Mouse (Mus musculus) hematopoietic stem cell, adult 5-6 weeks (primary cell): ENCODE data around the gene Lrig2. TPM values are rescaled to one million over a fixed set of nuclear protein-coding genes. Genes with fewer than 3 reads are reported as not detected.

ENCODE experiments used
- ATAC-seq, 2 experiments: fragments of 125-278 bp in 1 of 2; replicated peaks in 1 of 2; 2 replicates each; pipeline ENCODE4 v1.8.0; 2016 to 2017; ENCODE audit warnings: inconsistent platforms in 2 of 2, mild to moderate bottlenecking in 2 of 2, moderate number of reproducible peaks in 2 of 2, low read depth in 1 of 2, moderate TSS enrichment in 1 of 2; ENCODE audit not compliant: low FRiP score in 2 of 2, poor library complexity in 2 of 2, severe bottlenecking in 2 of 2, insufficient read depth in 1 of 2, low TSS enrichment in 1 of 2
- total RNA-seq: library from RNA; stranded (forward); fragments of 172-1452, 232-1000 nt; gene quantifications from 2 replicates; pipeline ENCODE4 v1.2.3, GENCODE M21; 2017

Lrig2 gene
- total RNA-seq, 1 experiment from 2014 or later = 22.6 TPM

DNA sequence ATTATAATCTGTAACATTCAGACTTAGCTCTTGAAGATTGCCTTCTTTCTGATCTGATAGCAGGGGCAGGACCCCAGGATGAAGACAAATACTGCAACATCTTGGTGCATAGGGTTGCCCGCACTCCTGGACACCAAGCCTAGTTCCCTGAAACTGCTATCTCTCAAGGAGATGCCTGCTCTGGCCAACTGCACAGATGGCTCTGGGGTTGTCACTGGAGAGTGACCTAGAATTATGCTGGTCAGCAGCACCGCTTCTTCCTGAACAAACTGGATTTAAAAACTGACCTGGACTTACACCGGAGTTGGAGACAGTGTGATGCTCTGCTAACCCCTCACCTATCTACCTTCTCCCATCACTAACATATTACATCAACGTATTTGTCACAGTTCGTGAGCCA, 155.6 kb downstream of the Lrig2 start:
- ATAC-seq = no peak

DNA sequence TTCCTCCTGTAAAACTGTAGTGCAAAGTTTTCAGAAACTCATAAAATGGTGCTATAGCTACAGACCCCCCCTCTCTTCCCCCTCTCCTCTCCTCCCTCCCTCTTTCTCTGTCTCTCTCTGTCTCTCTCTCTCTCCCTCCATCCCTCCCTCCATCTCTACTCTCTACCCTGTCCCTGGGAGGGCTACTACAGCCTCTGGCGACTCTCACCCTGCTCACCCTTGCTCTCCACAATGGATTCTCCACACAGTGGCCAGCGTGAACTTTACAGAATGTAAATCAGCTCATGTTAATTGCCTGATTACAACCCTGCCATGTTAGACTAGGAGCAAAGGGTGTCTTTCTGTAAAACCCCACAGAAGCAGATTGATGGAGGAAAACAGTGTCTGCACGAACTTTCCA, 157.8 kb downstream of the Lrig2 start:
- ATAC-seq = no peak

DNA sequence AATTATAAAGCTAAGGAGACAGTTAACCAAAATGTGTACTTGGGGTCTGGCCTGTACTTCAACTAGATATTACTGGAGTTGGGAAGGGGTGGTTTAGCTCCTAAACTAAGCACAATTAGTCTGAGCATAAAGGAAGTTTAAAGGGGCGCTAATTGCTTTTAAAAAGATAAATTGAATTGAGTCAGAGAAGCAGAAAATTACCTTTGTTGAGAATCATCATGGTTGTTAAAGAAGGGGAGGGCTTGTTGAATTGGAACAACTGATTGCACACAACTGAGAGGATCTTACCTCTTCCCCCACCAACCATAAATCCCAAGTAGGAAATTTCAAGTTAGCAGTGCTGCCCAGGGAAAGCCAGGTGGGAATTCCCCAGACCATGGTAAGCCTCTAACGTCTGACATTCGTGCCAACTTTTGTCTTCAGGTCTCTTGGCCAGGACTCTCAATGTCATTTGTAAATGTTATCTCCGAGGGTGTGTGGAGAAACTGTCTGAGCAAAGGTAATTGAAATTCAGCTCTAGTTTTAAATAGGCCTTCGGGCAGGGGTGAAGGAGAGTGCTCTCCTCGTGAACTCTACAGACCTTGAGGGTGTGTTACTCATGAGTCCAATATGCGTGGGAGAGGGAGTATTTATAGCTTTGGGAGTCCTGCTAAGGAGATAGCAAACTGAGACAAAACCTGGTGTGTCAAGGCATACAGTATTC, 159.2 kb downstream of the Lrig2 start:
- ATAC-seq = no peak

DNA sequence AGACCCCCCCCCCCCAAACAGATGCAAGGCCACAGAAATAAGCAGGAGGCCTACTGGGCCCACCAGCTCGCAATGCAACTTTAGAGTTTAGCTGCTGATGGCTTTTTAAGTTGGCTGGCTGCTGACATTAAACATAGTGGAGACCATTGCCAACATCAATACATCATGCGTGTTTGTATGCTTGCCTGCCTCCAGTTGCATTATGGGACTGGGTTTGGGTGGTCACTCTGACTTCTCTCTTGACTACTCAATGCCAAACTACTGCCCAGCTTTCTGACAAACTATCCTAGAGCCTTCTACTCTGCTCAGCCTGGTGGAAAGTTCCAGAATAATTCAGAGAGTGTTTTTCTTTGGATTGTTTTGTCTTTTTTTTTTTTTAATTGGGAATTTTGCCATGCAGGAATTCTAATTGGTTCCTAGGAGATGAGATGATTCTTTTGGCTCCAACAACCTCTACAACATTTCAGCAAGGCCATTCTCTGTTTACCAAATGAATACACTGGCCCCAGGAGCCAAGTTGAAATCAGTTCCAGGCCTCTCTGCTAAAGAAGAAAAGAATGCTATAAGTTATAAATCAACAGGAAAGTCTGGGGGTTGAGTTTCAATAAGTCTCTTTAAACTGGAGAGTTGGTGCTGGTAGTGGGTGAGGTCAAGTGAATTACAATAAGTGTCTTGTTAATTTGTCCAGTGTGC, 161.3 kb downstream of the Lrig2 start:
- no peak for ATAC-seq

DNA sequence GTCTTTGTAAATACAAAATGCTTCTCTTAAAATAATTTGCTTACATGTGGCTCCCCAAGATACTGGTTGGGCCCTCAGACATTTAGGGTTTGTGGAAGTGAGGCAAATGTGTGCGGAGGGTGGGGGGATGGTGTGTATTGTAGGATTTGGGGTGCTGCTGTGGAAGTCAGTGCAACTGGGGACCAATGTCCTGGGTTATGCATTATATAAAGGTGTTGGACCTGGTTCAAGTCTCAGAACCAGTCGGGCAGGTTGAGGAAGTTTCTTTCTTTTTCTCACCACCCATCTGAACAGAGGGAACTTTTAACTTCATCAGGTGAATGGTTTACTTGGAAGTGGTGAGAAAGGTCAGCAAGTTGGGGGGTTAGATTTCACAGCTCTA, 161.9 kb downstream of the Lrig2 start:
- ATAC-seq = no peak

DNA sequence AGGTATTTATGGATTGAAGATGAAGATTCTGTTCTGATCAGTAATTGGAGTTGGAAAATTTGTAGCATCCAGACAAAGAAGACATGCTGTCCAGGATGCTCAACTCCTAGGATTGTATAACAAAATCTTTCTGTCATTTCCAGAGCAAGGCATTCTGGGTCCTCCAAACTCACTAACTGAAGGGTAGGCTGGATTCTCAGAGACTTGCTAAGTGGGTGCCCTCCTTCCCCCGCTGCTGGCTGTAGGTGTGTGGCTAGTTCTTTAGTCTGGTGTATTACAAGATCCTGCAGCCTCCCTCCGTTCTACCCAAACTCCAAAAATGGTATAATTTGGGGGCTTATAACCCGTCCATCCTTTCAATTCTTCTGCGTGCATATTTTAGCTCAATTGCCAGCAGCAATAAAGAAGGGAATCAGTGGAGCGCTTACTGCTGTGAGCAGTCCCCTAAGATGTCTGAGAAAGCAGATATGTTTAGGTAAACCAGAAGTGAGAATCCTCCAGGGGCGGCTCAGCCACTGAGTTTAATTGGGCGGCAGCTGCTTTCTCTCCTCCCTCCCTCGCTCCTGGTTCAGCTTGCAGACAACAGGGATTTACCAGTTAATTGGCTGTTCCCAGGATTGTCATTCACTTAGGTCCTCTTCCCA, 162.4 kb downstream of the Lrig2 start:
- no peak for ATAC-seq

Other genes with a start within 250 kb of the Lrig2 start
- 29.8 and 58.4 TPM in 2 replicates for gene Slc16a1, start 126.8 kb upstream of the Lrig2 start, total RNA-seq